ENCODE assay signal across 8 mouse cellular contexts in genomic region chr1:191317591-191318196, GRCm38 (mm10). TPM values are rescaled to one million over a fixed set of nuclear protein-coding genes. Genes with fewer than 3 reads are reported as not detected.
DNase-seq lines count a peak whose midpoint lies in the region; ATAC-seq lines count a peak whose summit lies in the region.

Gene Nenf (minus strand): TSS chr1:191318194.

- WGBS in hindbrain, embryonic 12.5 days: under 1% methylated on average over 54 of the region's 54 CpGs

- H3K4me1 ChIP-seq in hindbrain, embryonic 12.5 days: peaks cover 13% of the 10 kb centered on the region

- no peaks in the 10 kb centered on the region for H3K9me3 ChIP-seq in hindbrain, embryonic 12.5 days (replicated peaks)

- peak within 1 kb of the TSS; percentile 76; the same call in 1 of the 2 replicates for H3K27ac ChIP-seq in hindbrain, embryonic 12.5 days

- no peaks in the 10 kb centered on the region for H3K27me3 ChIP-seq in hindbrain, embryonic 12.5 days

- peak; percentile 90 for ATAC-seq in hindbrain, embryonic 12.5 days (ENCODE audit: low FRiP score)

- peak within 1 kb of the TSS; percentile 80 for H3K9ac ChIP-seq in hindbrain, embryonic 12.5 days

- peak within 1 kb of the TSS; percentile 55 for H3K4me3 ChIP-seq in hindbrain, embryonic 12.5 days

- H3K36me3 ChIP-seq in hindbrain, embryonic 12.5 days: no peaks in the 10 kb centered on the region

- peak; percentile 75 for DNase-seq in ZHBTc4 (ENCODE audit: low read depth, low spot score)
- peak; percentile 88 to 89 for DNase-seq in cerebellum, postnatal 25 days
- peak; percentile 40 to 62 for DNase-seq in frontal cortex, postnatal 25 days (ENCODE audit: low spot score in 2 of 2)
- DNase-seq in layer of hippocampus, postnatal 25 days (ENCODE audit: extremely low spot score in 1 of 2, low spot score in 1 of 2): peak; percentile 59
- peak; percentile 83 for DNase-seq in lung, postnatal 36 days
- DNase-seq in retina, postnatal 7 days (ENCODE audit: low read depth, low spot score): peak; percentile 34
- DNase-seq in urinary bladder, adult 2 months (ENCODE audit: low spot score): peak; percentile 77

- peak within 1 kb of the TSS; percentile 74 for H3K4me2 ChIP-seq in hindbrain, embryonic 12.5 days (replicated peaks)

RNA-seq across cellular contexts. Expression of gene Nenf, which starts in this region (rescaled TPM):
- polyA plus RNA-seq in hindbrain, embryonic 12.5 days (2016; fragmentation: Nextera tagmentation; extraction: Ambion mirVana): 81.0 and 87.3 TPM in 2 replicates
- total RNA-seq in layer of hippocampus, postnatal 25 days (2021): 10 to 100 TPM; 64.0 to 69.1 TPM
- polyA plus RNA-seq in urinary bladder, adult 2 months (2012; rRNA removed): 180 and 193 TPM in 2 replicates

Comparison
In these comparisons a context has a peak if more than half of its experiments do, and no peak if none do; other contexts are left out.
1. Peak in every context shown above with its lines: DNase-seq, ATAC-seq, H3K4me3 ChIP-seq and H3K27ac ChIP-seq.
2. DNase-seq: peak in every context shown above with its lines; median percentile 88 in cerebellum, postnatal 25 days; 83 in lung, postnatal 36 days; 77 in urinary bladder, adult 2 months; 75 in ZHBTc4; 59 in layer of hippocampus, postnatal 25 days; 51 in frontal cortex, postnatal 25 days; 34 in retina, postnatal 7 days.